Mouse (Mus musculus) neutrophil, adult 59 days (primary cell): Measurements from ENCODE around the gene Irx2. TPM values are rescaled to one million over a fixed set of nuclear protein-coding genes. Genes with fewer than 3 reads are reported as not detected.

Experiments used
- total RNA-seq, 2 experiments: library from RNA; stranded (reverse); gene quantifications; 1 replicate in 1 of 2; 2 replicates in 1 of 2; pipeline ENCODE4 v1.2.4; 2023

Gene Irx2
- not detected for total RNA-seq

GRCm38 (mm10) chr13:72628462-72628916, at the start of gene Irx2:
Gene Irx2, plus strand, starts transcription at chr13:72628820.

